Mouse (Mus musculus) small intestine, adult 2 months (tissue): ENCODE results near the gene Cfl1.

Experiments used
- CTCF ChIP-seq: fragments of 200-500 bp; IDR thresholded peaks from 2 replicates; pipeline ENCODE4 v1.5.1; 2012; ENCODE audit warnings: low read depth, mild to moderate bottlenecking, control low read depth, inconsistent platforms, low read length, moderate library complexity, mixed read lengths; ENCODE audit not compliant: insufficient replicate concordance, insufficient read length; ENCODE audit errors: extremely low read depth
- POLR2A ChIP-seq: fragments of 200-500 bp; IDR thresholded peaks from 2 replicates; pipeline ENCODE4 v1.6.1; 2012; ENCODE audit warnings: low read depth, mild to moderate bottlenecking, control low read depth, inconsistent platforms, low read length, moderate library complexity

DNA sequence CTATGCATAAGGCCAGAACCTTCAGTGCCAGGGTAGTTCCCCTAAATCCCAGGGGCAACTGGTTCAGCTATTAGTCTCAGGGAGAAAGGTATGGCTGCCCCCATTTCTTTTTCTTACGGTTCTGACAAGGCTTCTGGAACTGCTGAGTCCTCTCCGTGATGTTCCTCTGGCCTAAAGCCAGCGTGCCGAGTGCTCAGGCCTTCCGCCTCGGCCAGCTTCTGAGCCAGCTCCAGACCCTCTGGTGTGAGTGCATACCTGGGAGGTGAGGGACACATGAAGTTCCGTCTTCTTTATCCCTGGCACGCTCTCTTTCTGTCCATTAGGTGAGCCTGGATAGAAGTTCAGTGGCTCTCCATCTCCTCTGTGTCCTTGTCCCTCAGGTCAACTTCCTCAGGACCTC is 4.9 kb upstream of the Cfl1 start:
- TF ChIP-seq POLR2A (no peak), CTCF (no peak)
